Mouse (Mus musculus) ES-E14 (cell line): Measurements from ENCODE around the gene Zfp108.

ENCODE experiments used
- HCFC1 ChIP-seq: IDR thresholded peaks from 2 replicates; pipeline ENCODE4 v1.6.1; 2012; ENCODE audit warnings: low read length, inconsistent platforms, borderline replicate concordance; ENCODE audit not compliant: insufficient read depth
- MAFK ChIP-seq: IDR thresholded peaks from 2 replicates; pipeline ENCODE4 v1.6.1; 2014; ENCODE audit warnings: mild to moderate bottlenecking, low read depth, low read length, inconsistent platforms; ENCODE audit not compliant: insufficient read depth
- ZC3H11A ChIP-seq: IDR thresholded peaks from 2 replicates; pipeline ENCODE4 v1.6.1; 2012; ENCODE audit warnings: low read depth, mild to moderate bottlenecking, inconsistent platforms, low read length, borderline replicate concordance

- TF ChIP-seq MAFK (no peak), HCFC1 (no peak), ZC3H11A (no peak)
Measured at GRCm38 (mm10) chr7:24274456-24274855, 19.9 kb downstream of the Zfp108 start.
